Mouse (Mus musculus) C2C12 (cell line): Measurements from ENCODE around the gene Msh6.
"Not testable (repeated sequence)": the region's sequence is repeated elsewhere in the genome, so short reads cannot be mapped to it uniquely, and the experiment has no call there.

ENCODE experiments used
- CEBPB ChIP-seq: IDR thresholded peaks from one replicate; pipeline ENCODE4 v1.6.1; 2011; ENCODE audit warnings: low read depth, mild to moderate bottlenecking, control low read depth, moderate library complexity
- CTCF ChIP-seq: IDR thresholded peaks from one replicate; pipeline ENCODE4 v1.5.1; 2011; ENCODE audit not compliant: control insufficient read depth, insufficient read depth, insufficient read length
- MAX ChIP-seq: IDR thresholded peaks from one replicate; pipeline ENCODE4 v1.6.1; 2011; ENCODE audit warnings: mild to moderate bottlenecking, control low read depth
- MYOD1 ChIP-seq: IDR thresholded peaks from one replicate; pipeline ENCODE4 v1.6.1; 2011; ENCODE audit warnings: low read depth; ENCODE audit not compliant: control insufficient read depth, insufficient read length
- MYOG ChIP-seq: IDR thresholded peaks from one replicate; pipeline ENCODE4 v1.6.1; 2011; ENCODE audit not compliant: control insufficient read depth, insufficient read length; ENCODE audit errors: extremely low read depth
- USF1 ChIP-seq: IDR thresholded peaks from one replicate; pipeline ENCODE4 v1.6.1; 2011; ENCODE audit warnings: low read depth, mild to moderate bottlenecking, control low read depth, moderate library complexity

GRCm38 (mm10) chr17:87954618-87955124 lies 20.2 kb upstream of the Msh6 start:
- TF ChIP-seq CTCF, MYOD1, MYOG, MAX, USF1, CEBPB: not testable (repeated sequence)
